Mouse (Mus musculus): Measurements from ENCODE around the gene Ust. TPM values are rescaled to one million over a fixed set of nuclear protein-coding genes. Genes with fewer than 3 reads are reported as not detected.

Ust gene
- polyA plus RNA-seq, 1 experiment from 2014 or later = 10.7 TPM

GRCm38 (mm10) chr10:8174697-8175096 is 343.9 kb downstream of the Ust start:
- no peaks in the 10 kb centered on the region for H3K36me3 ChIP-seq (replicated peaks; ENCODE audit: control insufficient read depth, insufficient read depth)

GRCm38 (mm10) chr10:8174230-8174629 is 344.4 kb downstream of the Ust start:
- Histone ChIP-seq H3K27me3 (ENCODE audit: control insufficient read depth, insufficient read depth, low read length) (no peaks in the 10 kb centered on the region), H3K9me3 (ENCODE audit: control insufficient read depth, low read length) (peaks cover 10% of the 10 kb centered on the region; the same call in 1 of the 2 replicates), H3K27ac (no peak overlapping the region), H3K9ac (no peak overlapping the region), H3K4me2 (replicated peaks) (no peak overlapping the region), H3K4me1 (replicated peaks; ENCODE audit: control insufficient read depth, insufficient read depth, low read length) (peaks cover 26% of the 10 kb centered on the region), H3K4me3 (replicated peaks; ENCODE audit: low read length) (no peak overlapping the region), H3K36me3 (replicated peaks; ENCODE audit: control insufficient read depth, insufficient read depth) (no peaks in the 10 kb centered on the region)
- DNase-seq (ENCODE audit: low spot score) = peak; percentile 39
- 33% methylated on average over 7 of the region's 7 CpGs for WGBS
- ATAC-seq (ENCODE audit: low FRiP score) = peak; percentile 66

More at GRCm38 (mm10) chr10:8174697-8175096, 343.9 kb downstream of the Ust start:
- DNase-seq (ENCODE audit: low spot score) (no peak), ATAC-seq (ENCODE audit: low FRiP score) (no peak)
- H3K27ac ChIP-seq = no peak overlapping the region
- H3K4me1 ChIP-seq (replicated peaks; ENCODE audit: control insufficient read depth, insufficient read depth, low read length) = peaks cover 26% of the 10 kb centered on the region
- WGBS = 75% methylated on average over 2 of the region's 2 CpGs
- peaks cover 7% of the 10 kb centered on the region; the same call in 1 of the 2 replicates for H3K9me3 ChIP-seq (ENCODE audit: control insufficient read depth, low read length)
- H3K9ac ChIP-seq = no peak overlapping the region
- H3K4me2 ChIP-seq (replicated peaks) = no peak overlapping the region
- H3K27me3 ChIP-seq (ENCODE audit: control insufficient read depth, insufficient read depth, low read length) = no peaks in the 10 kb centered on the region
- H3K4me3 ChIP-seq (replicated peaks; ENCODE audit: low read length) = no peak overlapping the region

GRCm38 (mm10) chr10:8173032-8173431 is 345.6 kb downstream of the Ust start:
- H3K4me3 ChIP-seq (replicated peaks; ENCODE audit: low read length) = no peak overlapping the region
- no peaks in the 10 kb centered on the region for H3K27me3 ChIP-seq (ENCODE audit: control insufficient read depth, insufficient read depth, low read length)
- no peak overlapping the region for H3K27ac ChIP-seq
- H3K4me1 ChIP-seq (replicated peaks; ENCODE audit: control insufficient read depth, insufficient read depth, low read length) = peaks cover 26% of the 10 kb centered on the region
- 78% methylated on average over 3 of the region's 3 CpGs for WGBS
- no peak for ATAC-seq (ENCODE audit: low FRiP score)
- H3K4me2 ChIP-seq (replicated peaks) = no peak overlapping the region
- H3K36me3 ChIP-seq (replicated peaks; ENCODE audit: control insufficient read depth, insufficient read depth) = no peaks in the 10 kb centered on the region
- DNase-seq (ENCODE audit: low spot score) = no peak
- H3K9ac ChIP-seq = no peak overlapping the region
- peaks cover 21% of the 10 kb centered on the region for H3K9me3 ChIP-seq (ENCODE audit: control insufficient read depth, low read length)

GRCm38 (mm10) chr10:8171556-8171955 is 347.1 kb downstream of the Ust start:
- H3K9ac ChIP-seq = no peak overlapping the region
- no peaks in the 10 kb centered on the region for H3K36me3 ChIP-seq (replicated peaks; ENCODE audit: control insufficient read depth, insufficient read depth)
- ATAC-seq (ENCODE audit: low FRiP score) = no peak
- no peak overlapping the region for H3K4me3 ChIP-seq (replicated peaks; ENCODE audit: low read length)
- DNase-seq (ENCODE audit: low spot score) = no peak
- no peaks in the 10 kb centered on the region for H3K27me3 ChIP-seq (ENCODE audit: control insufficient read depth, insufficient read depth, low read length)
- 93% methylated on average over 11 of the region's 11 CpGs for WGBS
- no peak overlapping the region for H3K4me2 ChIP-seq (replicated peaks)
- no peak overlapping the region for H3K27ac ChIP-seq
- peaks cover 18% of the 10 kb centered on the region for H3K4me1 ChIP-seq (replicated peaks; ENCODE audit: control insufficient read depth, insufficient read depth, low read length)
- H3K9me3 ChIP-seq (ENCODE audit: control insufficient read depth, low read length) = peaks cover 21% of the 10 kb centered on the region

Data from hindbrain, embryonic 14.5 days (tissue).